Mouse (Mus musculus): Measurements from ENCODE around the gene Pepd. TPM values are rescaled to one million over a fixed set of nuclear protein-coding genes. Genes with fewer than 3 reads are reported as not detected.

Gene Pepd
- total RNA-seq, 2 experiments from 2014 or later = 37.7 to 40.6 TPM

DNA sequence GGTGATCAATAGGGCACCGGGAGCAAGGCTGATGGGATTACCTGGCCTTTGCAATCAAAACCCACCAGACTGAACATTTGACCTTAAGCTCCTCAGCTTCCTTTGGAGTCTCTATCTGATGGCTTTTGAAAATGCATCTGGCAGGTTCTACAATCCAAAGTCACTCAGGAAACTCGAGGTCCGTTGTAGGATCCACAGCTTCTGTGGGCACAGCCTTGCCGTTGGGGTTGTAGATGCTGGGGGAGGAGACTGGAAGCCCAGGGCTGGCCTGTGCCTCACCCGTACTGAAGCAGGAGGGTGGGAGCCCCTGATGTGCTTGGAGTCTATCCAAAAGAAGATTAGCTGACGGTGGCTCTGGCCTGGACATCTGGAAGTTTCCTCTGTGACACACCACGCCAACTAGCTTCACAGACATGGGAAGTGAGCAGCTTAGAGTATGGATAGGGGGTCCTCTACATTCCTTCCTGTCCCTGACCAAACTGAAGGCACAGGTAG is 18.1 kb downstream of the Pepd start:
- ATAC-seq (replicated peaks; ENCODE audit: poor library complexity) = no peak

DNA sequence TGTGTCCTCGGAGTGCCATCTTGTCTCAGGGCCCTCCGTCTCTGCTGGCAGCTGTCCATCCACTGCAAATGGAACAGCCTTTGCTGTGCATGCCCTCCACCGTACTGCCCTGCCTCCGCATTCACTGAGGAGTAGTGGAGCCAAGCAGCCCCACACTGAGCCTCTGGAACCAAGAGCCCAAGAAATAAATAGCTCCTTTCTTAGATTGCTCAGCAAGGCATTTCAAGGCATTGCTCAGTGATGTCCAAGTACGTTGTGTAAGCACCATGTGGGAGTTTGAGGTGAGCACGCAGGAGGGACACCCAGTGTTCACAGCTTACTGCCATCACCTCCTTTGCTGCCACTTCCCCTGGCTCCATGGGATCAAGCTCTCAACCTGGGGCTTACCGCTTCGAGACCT is 20.5 kb downstream of the Pepd start:
- ATAC-seq (replicated peaks; ENCODE audit: poor library complexity) = no peak

DNA sequence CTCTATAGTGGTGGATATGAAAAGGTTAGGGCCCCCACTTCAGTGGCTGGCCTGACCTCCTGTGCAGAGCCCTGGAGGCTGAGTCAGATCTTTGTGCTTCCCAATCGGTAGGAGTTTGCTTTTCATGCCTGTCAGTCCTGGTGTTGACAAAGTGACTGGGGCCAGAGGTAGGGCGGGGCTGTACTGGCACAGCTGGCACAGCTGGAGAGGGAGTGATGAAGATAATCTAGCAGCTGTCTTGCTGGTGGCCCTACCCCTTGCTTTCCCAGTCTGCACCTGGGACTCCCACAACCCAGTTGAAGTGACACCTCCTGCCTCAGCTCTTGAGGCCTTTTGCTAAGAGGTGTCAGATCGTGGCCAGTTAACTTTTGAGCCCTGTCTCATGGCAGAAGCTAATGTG is 21.0 kb downstream of the Pepd start:
- peak; percentile 26; the same call in 1 of the 2 replicates for ATAC-seq (replicated peaks; ENCODE audit: poor library complexity)

- no peak for ATAC-seq (replicated peaks; ENCODE audit: poor library complexity)
Observed at GRCm38 (mm10) chr7:34936347-34936746, 24.2 kb downstream of the Pepd start.

- no peak for ATAC-seq (replicated peaks; ENCODE audit: poor library complexity)
Observed at GRCm38 (mm10) chr7:34938636-34939261, 26.6 kb downstream of the Pepd start.

DNA sequence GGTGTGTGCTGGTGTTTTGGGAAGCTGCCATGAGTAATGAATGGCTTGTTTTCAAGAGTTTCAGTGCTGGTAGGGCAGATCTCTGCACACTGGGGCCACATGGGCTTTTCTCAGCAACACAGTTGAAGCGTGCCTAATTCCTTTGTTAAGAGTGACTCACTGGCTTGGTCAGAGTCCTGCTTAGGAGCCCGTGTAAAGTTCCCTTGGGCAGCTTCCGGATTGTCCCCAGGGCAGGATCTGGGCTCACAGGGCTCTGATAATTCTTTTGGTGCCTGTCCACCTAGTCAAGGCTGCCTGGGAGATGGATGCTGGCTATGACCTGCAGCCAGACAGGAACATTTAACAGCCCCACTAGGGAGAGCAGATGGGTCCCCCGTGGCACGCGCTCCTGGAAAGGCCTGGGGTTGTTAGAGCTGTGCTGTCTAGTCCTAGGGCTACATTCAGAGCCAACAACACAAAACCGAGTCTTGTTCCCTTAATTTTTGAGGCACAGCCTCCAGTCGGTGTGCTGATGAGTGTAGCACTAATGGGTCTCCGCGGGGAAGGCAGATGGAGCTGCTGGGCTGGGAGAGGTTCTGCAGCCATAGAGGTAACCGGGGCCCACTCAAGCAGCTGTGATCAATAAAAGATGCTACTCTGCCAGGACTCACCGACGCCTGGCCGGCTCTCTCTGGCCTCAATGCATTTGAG is 27.2 kb downstream of the Pepd start:
- no peak for ATAC-seq (replicated peaks; ENCODE audit: poor library complexity)

DNA sequence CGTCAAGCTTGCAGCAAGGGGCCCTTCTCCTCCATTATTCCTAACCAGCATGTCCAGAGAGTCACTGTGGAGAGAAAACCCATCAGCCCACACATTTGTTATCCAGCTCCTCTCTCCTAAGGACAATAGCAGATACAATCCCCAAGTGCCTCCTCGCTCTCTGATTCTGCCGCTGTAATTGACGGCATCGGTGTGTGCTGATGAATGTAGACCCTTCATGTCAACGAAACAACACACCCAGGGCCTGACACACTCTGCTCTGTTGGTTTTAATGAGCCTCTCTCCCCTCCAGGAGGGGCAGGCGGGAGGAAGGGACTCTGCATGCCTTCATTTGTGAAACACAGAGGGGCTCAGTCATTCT is 27.8 kb downstream of the Pepd start:
- ATAC-seq (replicated peaks; ENCODE audit: poor library complexity) = no peak

GRCm38 (mm10) chr7:34943581-34944123 is 31.5 kb downstream of the Pepd start:
- ATAC-seq (replicated peaks; ENCODE audit: poor library complexity) = no peak

DNA sequence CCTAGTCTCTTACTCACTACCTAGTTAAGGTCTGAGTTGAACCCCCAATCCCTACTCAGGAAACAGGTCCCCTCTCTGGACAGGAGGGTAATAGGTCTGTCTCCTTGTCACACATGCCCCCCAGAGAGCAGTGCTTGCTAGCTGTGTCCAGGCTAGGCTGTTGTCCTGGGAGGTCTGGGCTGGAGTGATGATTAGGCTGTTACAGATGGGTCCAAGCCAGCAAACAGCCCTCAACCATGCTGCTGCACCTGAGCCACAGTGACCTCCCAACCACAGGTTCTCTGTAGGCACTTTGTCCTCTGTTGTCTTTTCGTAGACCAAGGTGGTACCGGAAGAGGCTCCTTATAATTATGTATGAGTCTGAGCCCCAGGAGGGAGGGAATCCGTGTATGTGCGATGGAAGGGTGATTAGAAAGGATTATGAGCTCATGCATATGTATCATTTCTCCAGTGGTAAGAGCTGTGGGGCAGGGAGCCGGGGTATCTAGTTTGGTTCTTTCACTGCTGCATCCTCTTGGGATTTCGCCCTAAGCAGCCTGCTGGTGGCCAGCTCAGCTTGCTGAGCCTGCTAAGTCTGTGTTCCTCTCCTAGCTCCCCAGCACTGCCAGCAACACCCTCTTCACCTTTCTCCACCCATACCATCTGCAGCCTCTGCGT is 34.2 kb downstream of the Pepd start:
- no peak for ATAC-seq (replicated peaks; ENCODE audit: poor library complexity)

DNA sequence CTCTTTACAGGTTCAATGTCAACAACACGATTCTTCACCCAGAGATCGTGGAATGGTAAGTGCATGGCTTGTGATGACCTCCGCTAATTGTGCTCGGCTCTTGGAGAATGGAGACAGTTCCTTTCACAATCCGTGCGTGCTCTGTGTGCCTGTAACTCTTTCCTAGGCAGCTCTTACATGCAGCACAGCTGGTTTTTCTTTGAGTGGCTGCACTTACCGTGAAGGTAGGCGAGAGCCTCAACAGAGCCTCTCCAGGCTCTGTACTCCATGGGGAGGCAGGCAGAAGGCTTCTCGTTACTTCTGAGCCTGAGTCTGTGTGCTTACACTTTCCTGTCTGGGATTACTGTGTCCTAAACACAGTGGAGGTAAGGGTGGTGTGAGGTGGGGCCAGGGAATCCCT is 42.4 kb downstream of the Pepd start:
- ATAC-seq (replicated peaks; ENCODE audit: poor library complexity) = no peak

DNA sequence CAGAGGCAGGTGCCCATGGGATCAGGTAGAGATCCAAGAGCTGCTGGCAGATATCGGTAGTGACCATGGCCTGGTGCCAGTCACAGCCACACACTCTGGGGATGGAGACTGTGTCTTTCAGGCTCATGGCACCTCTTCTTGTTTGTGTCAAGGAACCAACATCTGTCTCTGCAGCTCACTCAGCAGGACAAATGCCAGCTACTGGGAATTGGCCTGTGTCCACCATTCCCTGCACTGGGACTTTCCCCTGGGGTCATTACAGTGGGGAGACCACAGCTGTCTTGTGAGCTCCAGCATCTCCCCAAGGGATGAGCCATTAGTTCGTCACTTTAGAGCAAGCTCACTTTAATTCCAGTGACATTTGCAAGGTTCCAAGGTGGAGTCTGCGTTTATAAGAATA is 43.1 kb downstream of the Pepd start:
- no peak for ATAC-seq (replicated peaks; ENCODE audit: poor library complexity)

GRCm38 (mm10) chr7:34957138-34957537 is 45.0 kb downstream of the Pepd start:
- ATAC-seq (replicated peaks; ENCODE audit: poor library complexity) = no peak

DNA sequence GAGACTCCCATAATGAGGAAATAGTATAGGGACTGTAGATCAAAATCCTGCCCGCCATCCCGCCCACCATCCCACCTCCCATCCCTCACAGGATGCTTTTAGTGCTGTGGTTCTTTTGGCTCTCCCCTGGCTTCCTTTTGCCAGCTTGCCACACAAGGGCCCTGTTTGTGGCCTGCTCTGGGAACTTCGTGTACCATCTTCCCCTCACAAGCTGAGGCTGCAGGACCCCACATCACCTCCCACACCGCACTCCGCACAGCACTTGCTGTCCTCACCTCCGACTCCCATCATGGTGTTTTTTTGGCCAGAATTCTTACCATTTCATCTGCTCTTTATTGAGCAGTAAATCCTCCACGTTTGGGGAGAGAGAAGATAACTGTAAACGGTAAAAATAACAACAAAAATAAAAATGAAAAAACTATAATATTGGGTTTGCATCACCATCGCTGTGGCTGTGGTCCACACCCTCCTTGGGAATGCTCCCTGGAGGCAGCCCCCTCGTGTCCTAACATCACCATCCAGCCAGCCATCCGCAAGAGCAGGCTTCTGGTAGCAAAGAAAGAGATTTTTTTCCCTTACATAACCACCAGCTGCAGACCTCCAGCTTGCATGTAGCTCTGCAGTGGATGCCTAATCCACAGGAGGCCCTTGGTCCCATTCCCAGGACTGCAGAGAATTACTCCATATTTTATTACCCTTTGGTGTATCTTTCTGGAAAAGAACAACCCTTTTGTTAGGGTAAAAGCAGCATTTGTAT is 51.9 kb downstream of the Pepd start:
- ATAC-seq (replicated peaks; ENCODE audit: poor library complexity) = no peak

- ATAC-seq (replicated peaks; ENCODE audit: poor library complexity) = no peak
Observed at GRCm38 (mm10) chr7:34967362-34967761, 55.2 kb downstream of the Pepd start.

DNA sequence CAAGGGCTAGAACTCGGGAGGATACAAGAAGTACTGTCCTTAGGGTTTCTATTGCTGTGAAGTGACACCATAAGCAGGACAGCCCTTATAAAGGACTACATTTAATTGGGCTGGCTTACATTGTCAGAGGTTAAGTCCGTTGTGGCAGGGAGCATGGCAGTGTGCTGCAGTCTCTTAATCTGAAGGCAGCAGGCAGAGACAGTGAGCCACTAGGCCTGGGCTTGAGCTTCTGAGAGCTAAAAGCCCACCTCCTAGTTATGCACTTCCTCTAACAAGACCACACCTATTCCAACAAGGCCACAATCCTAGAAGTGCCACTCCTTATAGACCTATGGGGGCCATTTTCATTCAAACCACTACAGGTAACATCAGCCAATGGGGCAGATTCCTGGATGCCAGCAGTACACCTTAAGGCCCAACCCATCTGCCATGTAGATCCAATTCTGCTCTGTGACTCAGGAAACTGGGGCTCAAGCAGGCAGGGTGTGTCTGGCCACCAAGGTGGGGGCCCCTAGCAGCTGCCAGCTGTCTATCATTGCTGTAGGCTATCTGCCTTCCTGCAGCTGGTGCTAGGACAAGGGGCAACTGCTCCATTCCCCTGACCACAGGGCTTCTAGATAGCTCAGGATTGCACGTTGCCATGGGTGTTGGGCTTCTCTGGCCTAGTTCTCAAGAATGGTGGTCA is 56.7 kb downstream of the Pepd start:
- peak; percentile 84 for ATAC-seq (replicated peaks; ENCODE audit: poor library complexity)

DNA sequence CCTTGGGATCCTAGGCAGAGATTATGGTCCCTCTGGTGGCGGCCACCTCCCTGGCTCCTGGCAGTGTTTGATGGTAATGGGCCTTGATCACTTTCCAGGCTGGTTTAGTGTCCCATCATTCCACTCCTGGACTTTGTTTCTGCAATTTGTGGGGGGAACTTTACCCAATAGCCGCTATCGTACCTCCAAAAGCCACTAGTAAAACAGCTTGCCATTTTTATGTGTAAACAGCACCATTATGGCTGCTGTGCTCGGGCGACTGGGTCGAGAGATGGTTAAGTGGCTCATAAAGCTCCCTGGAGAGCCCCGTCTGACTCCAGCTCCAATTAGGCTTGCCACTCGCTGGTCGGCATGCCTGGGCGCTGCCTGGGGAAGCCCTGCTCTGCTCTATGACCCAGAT is 59.6 kb downstream of the Pepd start:
- ATAC-seq (replicated peaks; ENCODE audit: poor library complexity) = no peak

- no peak for ATAC-seq (replicated peaks; ENCODE audit: poor library complexity)
Observed at GRCm38 (mm10) chr7:34972990-34973440, 60.8 kb downstream of the Pepd start.

- no peak for ATAC-seq (replicated peaks; ENCODE audit: poor library complexity)
Observed at GRCm38 (mm10) chr7:34973877-34974276, 61.7 kb downstream of the Pepd start.

- ATAC-seq (replicated peaks; ENCODE audit: poor library complexity) = no peak
Observed at GRCm38 (mm10) chr7:34975913-34976312, 63.7 kb downstream of the Pepd start.

- no peak for ATAC-seq (replicated peaks; ENCODE audit: poor library complexity)
Observed at GRCm38 (mm10) chr7:34977403-34977802, 65.2 kb downstream of the Pepd start.

DNA sequence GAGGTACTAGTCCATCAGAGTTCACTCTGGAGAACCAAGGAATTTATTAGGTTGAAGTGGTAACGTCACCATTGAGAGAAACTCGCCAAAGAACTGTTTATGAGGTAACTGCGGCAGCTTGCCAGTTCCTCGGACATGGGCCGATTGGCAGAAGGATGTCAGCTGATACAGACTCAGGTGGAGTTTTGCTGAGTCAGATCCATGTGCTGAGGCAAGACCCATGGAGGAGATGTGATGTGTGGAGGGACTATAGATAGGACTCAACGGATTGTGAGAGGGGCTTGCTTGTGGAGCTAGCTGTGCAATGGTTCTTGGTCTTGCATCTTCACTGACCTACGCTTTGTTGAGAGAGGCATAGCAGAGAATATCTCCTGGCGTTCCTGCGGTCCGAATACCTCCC is 69.6 kb downstream of the Pepd start:
- no peak for ATAC-seq (replicated peaks; ENCODE audit: poor library complexity)
